8 mouse cellular contexts compared by ENCODE assay signal in genomic region chr2:30966826-30967225, GRCm38 (mm10). TPM values are rescaled to one million over a fixed set of nuclear protein-coding genes. Genes with fewer than 3 reads are reported as not detected.
DNase-seq lines count a peak whose midpoint lies in the region; ATAC-seq lines count a peak whose summit lies in the region.

No protein-coding gene starts in this region.

- peaks cover 3% of the 10 kb centered on the region; the same call in 1 of the 2 replicates for H3K9me3 ChIP-seq in kidney, embryonic 16.5 days (ENCODE audit: low read length)
- H3K9me3 ChIP-seq in hindbrain, embryonic 13.5 days, result no peaks in the 10 kb centered on the region
- no peaks in the 10 kb centered on the region for H3K9me3 ChIP-seq in midbrain, embryonic 12.5 days

- peak overlapping the region; percentile 93 for H3K9ac ChIP-seq in kidney, embryonic 16.5 days (replicated peaks; ENCODE audit: low read length)
- peak overlapping the region; percentile 96 for H3K9ac ChIP-seq in hindbrain, embryonic 13.5 days
- peak overlapping the region; percentile 88 for H3K9ac ChIP-seq in midbrain, embryonic 12.5 days (replicated peaks)

- H3K27ac ChIP-seq in kidney, embryonic 16.5 days (ENCODE audit: low read length), result no peak overlapping the region; the same call in 1 of the 2 replicates
- H3K27ac ChIP-seq in hindbrain, embryonic 13.5 days, result no peak overlapping the region
- H3K27ac ChIP-seq in midbrain, embryonic 12.5 days (replicated peaks), result no peak overlapping the region

- peak overlapping the region; percentile 99 for H3K4me3 ChIP-seq in kidney, embryonic 16.5 days (ENCODE audit: low read length)
- peak overlapping the region; percentile 92 for H3K4me3 ChIP-seq in hindbrain, embryonic 13.5 days
- peak overlapping the region; percentile 83 for H3K4me3 ChIP-seq in midbrain, embryonic 12.5 days

- H3K27me3 ChIP-seq in kidney, embryonic 16.5 days (ENCODE audit: insufficient read depth, low read length), result no peaks in the 10 kb centered on the region
- H3K27me3 ChIP-seq in hindbrain, embryonic 13.5 days, result no peaks in the 10 kb centered on the region
- H3K27me3 ChIP-seq in midbrain, embryonic 12.5 days, result no peaks in the 10 kb centered on the region

- peak; percentile 33; the same call in 1 of the 2 replicates for ATAC-seq in kidney, embryonic 16.5 days (ENCODE audit: low FRiP score, low TSS enrichment)
- ATAC-seq in hindbrain, embryonic 13.5 days (ENCODE audit: low FRiP score), result no peak
- ATAC-seq in midbrain, embryonic 12.5 days (ENCODE audit: low FRiP score, low read depth), result no peak
- ATAC-seq in cerebellum, adult (ENCODE audit: insufficient number of reproducible peaks, low FRiP score, low TSS enrichment), result no peak

- H3K36me3 ChIP-seq in kidney, embryonic 16.5 days (ENCODE audit: insufficient read depth, low read length), result peaks cover 33% of the 10 kb centered on the region
- H3K36me3 ChIP-seq in hindbrain, embryonic 13.5 days, result peaks cover 53% of the 10 kb centered on the region
- H3K36me3 ChIP-seq in midbrain, embryonic 12.5 days, result peaks cover 50% of the 10 kb centered on the region

- 8% methylated on average over 16 of the region's 16 CpGs for WGBS in kidney, embryonic 16.5 days
- WGBS in hindbrain, embryonic 13.5 days, result 30% methylated on average over 16 of the region's 16 CpGs
- 25% methylated on average over 16 of the region's 16 CpGs for WGBS in midbrain, embryonic 12.5 days

- peak overlapping the region; percentile 84 for H3K4me2 ChIP-seq in kidney, embryonic 16.5 days (replicated peaks; ENCODE audit: low read depth, low read length)
- peak overlapping the region; percentile 83 for H3K4me2 ChIP-seq in hindbrain, embryonic 13.5 days
- peak overlapping the region; percentile 94 for H3K4me2 ChIP-seq in midbrain, embryonic 12.5 days (replicated peaks)

- DNase-seq in kidney, postnatal 36 days, result no peak
- DNase-seq in adipocyte (ENCODE audit: low spot score), result peak; percentile 28
- no peak for DNase-seq in adrenal gland, postnatal 25 days
- DNase-seq in gastrocnemius, postnatal 4 days (ENCODE audit: low spot score in 2 of 2), result no peak

- H3K4me1 ChIP-seq in kidney, embryonic 16.5 days (ENCODE audit: insufficient read depth, low read length), result peaks cover 11% of the 10 kb centered on the region
- peaks cover 27% of the 10 kb centered on the region for H3K4me1 ChIP-seq in hindbrain, embryonic 13.5 days (replicated peaks)
- peaks cover 18% of the 10 kb centered on the region for H3K4me1 ChIP-seq in midbrain, embryonic 12.5 days

RNA-seq across cellular contexts. Expression of gene Tor1a, which starts 0.9 kb away (rescaled TPM):
- 80.3 and 83.9 TPM in 2 replicates for polyA plus RNA-seq in kidney, embryonic 16.5 days (2015; fragmentation: Nextera tagmentation; extraction: Ambion mirVana)
- 90.8 and 92.5 TPM in 2 replicates for polyA plus RNA-seq in hindbrain, embryonic 13.5 days (2015; fragmentation: Nextera tagmentation; extraction: Ambion mirVana)
- 87.7 and 92.3 TPM in 2 replicates for polyA plus RNA-seq in midbrain, embryonic 12.5 days (2016; fragmentation: Nextera tagmentation; extraction: Ambion mirVana)
- 42.7 and 53.0 TPM in 2 replicates for total RNA-seq in adrenal gland, postnatal 25 days (2021)
- total RNA-seq in gastrocnemius, postnatal 4 days (2021), result 10 to 100 TPM; 21.4 to 23.1 TPM

RNA-seq across cellular contexts. Expression of gene Tor1b, which starts 14.1 kb away (rescaled TPM):
- polyA plus RNA-seq in kidney, embryonic 16.5 days (2015; fragmentation: Nextera tagmentation; extraction: Ambion mirVana), result 38.9 and 40.4 TPM in 2 replicates
- 17.4 and 17.6 TPM in 2 replicates for polyA plus RNA-seq in hindbrain, embryonic 13.5 days (2015; fragmentation: Nextera tagmentation; extraction: Ambion mirVana)
- polyA plus RNA-seq in midbrain, embryonic 12.5 days (2016; fragmentation: Nextera tagmentation; extraction: Ambion mirVana), result 20.4 and 22.2 TPM in 2 replicates
- total RNA-seq in adrenal gland, postnatal 25 days (2021), result 53.5 and 59.8 TPM in 2 replicates
- 10 to 100 TPM; 29.3 to 30.4 TPM for total RNA-seq in gastrocnemius, postnatal 4 days (2021)

RNA-seq across cellular contexts. Expression of gene BC005624, which starts 15.2 kb away (rescaled TPM):
- polyA plus RNA-seq in kidney, embryonic 16.5 days (2015; fragmentation: Nextera tagmentation; extraction: Ambion mirVana), result 63.0 and 64.0 TPM in 2 replicates
- polyA plus RNA-seq in hindbrain, embryonic 13.5 days (2015; fragmentation: Nextera tagmentation; extraction: Ambion mirVana), result 90.9 and 99.6 TPM in 2 replicates
- polyA plus RNA-seq in midbrain, embryonic 12.5 days (2016; fragmentation: Nextera tagmentation; extraction: Ambion mirVana), result 70.8 and 75.3 TPM in 2 replicates
- total RNA-seq in adrenal gland, postnatal 25 days (2021), result 46.9 TPM in 2 replicates
- total RNA-seq in gastrocnemius, postnatal 4 days (2021), result 10 to 100 TPM; 17.4 to 21.3 TPM

RNA-seq across cellular contexts. Expression of gene Usp20, which starts 15.3 kb away (rescaled TPM):
- polyA plus RNA-seq in kidney, embryonic 16.5 days (2015; fragmentation: Nextera tagmentation; extraction: Ambion mirVana), result 22.6 and 26.3 TPM in 2 replicates
- 42.4 and 45.4 TPM in 2 replicates for polyA plus RNA-seq in hindbrain, embryonic 13.5 days (2015; fragmentation: Nextera tagmentation; extraction: Ambion mirVana)
- 33.7 and 35.1 TPM in 2 replicates for polyA plus RNA-seq in midbrain, embryonic 12.5 days (2016; fragmentation: Nextera tagmentation; extraction: Ambion mirVana)
- total RNA-seq in adrenal gland, postnatal 25 days (2021), result 22.9 and 31.3 TPM in 2 replicates
- total RNA-seq in gastrocnemius, postnatal 4 days (2021), result 10 to 100 TPM; 40.0 to 44.8 TPM

RNA-seq across cellular contexts. Expression of gene Ptges, which starts 37.2 kb away (rescaled TPM):
- 19.1 and 25.2 TPM in 2 replicates for polyA plus RNA-seq in kidney, embryonic 16.5 days (2015; fragmentation: Nextera tagmentation; extraction: Ambion mirVana)
- 3.8 and 5.8 TPM in 2 replicates for polyA plus RNA-seq in hindbrain, embryonic 13.5 days (2015; fragmentation: Nextera tagmentation; extraction: Ambion mirVana)
- polyA plus RNA-seq in midbrain, embryonic 12.5 days (2016; fragmentation: Nextera tagmentation; extraction: Ambion mirVana), result 3.6 and 4.6 TPM in 2 replicates
- total RNA-seq in adrenal gland, postnatal 25 days (2021), result 15.8 and 16.7 TPM in 2 replicates
- 10 to 100 TPM in 1 of 2 experiments, 1 to 10 TPM in 1; 8.8 to 12.1 TPM for total RNA-seq in gastrocnemius, postnatal 4 days (2021)
